Mouse (Mus musculus) B cell, adult 2 months (primary cell): ENCODE measurements around the gene Defa37.
"Not testable (repeated sequence)": the region's sequence is repeated elsewhere in the genome, so short reads cannot be mapped to it uniquely, and the experiment has no call there.

Source experiments
- DNase-seq, 2 experiments: peaks; one replicate each; pipeline ENCODE4 v3.0.0; 2022

Defa37 gene

GRCm38 (mm10) chr8:21565086-21565485 is at the start of gene Defa37:
Defa37 (plus strand) TSS chr8:21565386.
- DNase-seq, result not testable (repeated sequence)

DNA sequence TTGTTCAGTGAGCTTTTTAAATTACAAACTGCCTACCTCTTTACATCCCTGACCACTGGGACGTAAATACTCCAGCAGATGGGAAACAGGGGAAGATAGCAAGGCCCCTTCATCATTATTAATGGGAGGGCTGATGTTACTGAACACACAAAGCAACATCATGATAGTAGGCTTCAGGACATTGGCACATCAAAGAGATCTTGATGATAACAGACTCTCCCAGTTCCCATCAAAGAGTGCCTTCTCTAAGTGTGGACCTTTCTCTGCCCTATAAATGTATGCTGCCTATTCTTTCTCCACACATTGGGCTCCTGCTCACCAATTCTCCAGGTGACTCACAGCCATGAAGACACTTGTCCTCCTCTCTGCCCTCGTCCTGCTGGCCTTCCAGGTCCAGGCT is 36.5 kb upstream of the Defa37 start, which contains the start of gene Defa32:
Defa32 (plus strand) TSS at position 301 of the 400 bp plus-strand sequence.
- not testable (repeated sequence) for DNase-seq

DNA sequence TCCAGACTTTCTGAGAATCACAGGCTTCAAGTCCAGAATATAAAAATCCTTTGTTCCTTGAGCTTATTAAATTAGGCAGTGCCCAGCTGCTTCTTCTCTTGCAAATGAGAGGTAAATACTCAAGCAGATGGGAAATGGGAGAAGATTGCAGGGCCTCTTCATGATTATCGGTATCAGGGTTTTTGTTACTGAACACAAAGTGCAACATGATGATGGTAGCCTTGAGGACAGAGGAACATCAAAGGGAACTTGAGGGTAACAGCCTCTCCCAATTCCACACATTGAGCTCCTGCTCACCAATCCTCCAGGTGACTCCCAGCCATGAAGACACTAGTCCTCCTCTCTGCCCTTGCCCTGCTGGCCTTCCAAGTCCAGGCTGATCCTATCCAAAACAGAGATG is 17.5 kb downstream of the Defa37 start, which contains the start of gene Defa28:
Defa28 (plus strand) TSS at position 301 of the 400 bp plus-strand sequence.
- DNase-seq, result not testable (repeated sequence)

GRCm38 (mm10) chr8:21594408-21594807 is 29.2 kb downstream of the Defa37 start, which contains the start of gene Gm7861:
Gm7861 (minus strand) TSS chr8:21594508.
- DNase-seq, result not testable (repeated sequence)
